Mouse (Mus musculus): ENCODE measurements around the gene Sh3bp5.
A peak's percentile ranks its signal among the peaks of the same experiment; 100 is the strongest.

Gene Sh3bp5

DNA sequence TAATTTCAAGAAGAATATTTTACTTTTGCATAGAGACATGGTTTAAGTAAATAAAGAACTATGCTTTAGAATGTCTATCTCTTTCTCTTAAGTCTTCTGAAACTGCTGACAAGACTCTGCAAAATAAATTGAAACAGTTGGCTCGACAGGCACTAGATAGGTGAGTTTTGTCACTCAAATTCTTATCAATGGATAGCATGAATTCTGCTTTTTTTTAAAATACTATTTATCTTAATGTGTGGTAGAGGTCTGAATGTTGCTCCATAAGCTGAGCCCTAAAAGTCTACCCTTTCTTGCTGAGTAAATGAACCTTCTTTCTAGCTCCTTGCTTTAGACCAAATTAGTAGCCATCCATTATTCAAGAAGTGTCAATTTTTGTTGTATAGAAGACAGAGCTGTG, 90.5 kb downstream of the Sh3bp5 start:
- DNase-seq (ENCODE audit: inconsistent ontology term), result no peak

GRCm38 (mm10) chr14:31343241-31343640, 92.6 kb downstream of the Sh3bp5 start:
- DNase-seq (ENCODE audit: inconsistent ontology term), result no peak

DNA sequence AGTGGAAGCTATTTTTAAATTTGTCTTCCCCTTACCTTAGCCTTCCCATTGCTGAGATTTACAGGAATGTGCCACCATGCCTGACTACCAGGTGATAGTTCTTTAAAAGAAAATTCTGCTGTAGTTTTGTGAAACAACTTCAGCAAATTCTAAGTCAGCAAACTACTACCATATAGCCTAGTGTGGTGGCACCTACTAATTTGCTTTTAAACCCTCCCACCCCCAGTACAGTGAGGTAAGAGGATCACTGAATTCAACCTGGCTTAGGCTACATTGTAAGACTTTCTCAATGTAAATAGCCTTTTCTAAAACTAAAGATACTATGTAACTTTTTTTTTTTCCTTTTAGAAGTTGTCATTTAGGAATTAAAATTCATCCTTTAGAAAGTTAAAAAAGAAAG, 97.9 kb downstream of the Sh3bp5 start:
- DNase-seq (ENCODE audit: inconsistent ontology term), result no peak

DNA sequence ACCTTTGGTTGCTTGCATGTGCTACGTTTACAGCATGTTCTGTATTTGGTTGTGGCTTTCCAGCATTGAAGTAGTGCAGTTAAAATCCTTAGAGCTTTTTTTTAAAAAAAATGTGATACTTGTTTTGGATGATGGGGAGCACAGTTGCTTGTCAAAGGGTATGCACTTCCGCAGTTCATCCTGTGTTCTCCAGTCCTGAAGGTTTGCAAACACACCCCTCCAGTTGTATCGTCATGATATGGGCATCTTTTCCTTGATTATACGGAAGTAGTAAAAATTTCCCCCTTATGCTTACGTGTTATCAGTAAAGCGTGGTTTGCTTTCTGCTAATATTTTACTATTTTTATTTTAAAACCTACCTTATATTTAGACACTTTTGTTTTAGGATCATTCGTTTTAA, 98.5 kb downstream of the Sh3bp5 start:
- no peak for DNase-seq (ENCODE audit: inconsistent ontology term)

DNA sequence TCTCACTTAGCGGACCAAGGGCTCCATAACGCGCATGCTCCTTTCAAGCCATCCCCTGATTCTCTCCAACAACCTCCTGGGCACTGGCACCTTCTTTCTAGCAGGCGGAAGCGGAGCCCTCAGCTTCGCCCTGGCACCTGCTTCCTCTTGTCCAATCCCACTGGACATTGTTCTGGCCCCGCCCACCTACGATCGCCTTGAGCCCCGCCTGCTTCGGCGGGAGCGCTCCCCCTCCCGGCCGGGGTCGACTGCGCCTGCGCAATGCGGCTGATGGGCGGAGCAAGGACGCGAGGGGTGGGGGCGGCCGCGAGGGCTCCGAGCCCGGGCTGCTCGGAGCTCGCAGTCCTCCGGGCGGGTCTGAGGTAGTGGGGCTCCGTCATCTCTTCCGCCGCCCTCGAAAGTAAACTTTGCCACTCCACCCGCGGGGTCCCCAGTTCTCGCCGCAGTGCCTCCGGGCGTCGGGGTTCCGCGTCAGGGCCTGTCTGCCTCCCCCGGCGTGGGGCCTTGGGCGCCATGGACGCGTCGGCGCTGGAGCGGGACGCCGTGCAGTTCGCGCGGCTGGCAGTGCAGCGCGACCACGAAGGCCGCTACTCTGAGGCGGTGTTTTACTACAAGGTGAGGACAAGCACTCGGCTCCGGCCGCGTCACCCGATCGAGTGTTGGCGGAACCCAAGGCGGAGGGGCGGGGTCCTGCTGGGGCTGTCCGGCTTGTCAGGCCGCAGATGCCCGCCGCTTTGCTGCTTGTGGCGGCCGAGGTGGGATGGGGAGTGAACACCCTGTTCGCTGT, 99.3 kb downstream of the Sh3bp5 start, which contains the start of gene Capn7:
TSS of gene Capn7 (plus strand) at position 270 of the 787 bp plus-strand sequence.
- peak; percentile 99 for DNase-seq (ENCODE audit: inconsistent ontology term)

DNA sequence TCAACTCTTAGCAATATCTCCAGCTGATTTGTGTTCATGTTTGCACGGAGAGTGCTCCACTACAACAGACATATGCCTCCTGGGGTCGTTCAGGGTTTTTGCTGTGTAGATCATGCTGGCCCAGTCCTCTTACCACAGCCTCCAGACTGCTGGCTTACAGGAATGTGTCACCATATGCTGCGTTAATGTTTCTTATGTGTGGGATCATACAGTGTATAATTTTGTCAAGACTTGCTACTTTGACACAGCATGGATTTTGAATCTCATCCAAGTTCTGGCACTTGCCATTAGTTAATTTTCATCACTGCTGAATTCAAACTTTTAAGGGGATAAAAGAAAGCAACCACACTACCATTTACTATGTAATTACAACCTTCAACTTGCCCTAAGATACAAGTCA, 100.1 kb downstream of the Sh3bp5 start:
- DNase-seq (ENCODE audit: inconsistent ontology term), result no peak

DNA sequence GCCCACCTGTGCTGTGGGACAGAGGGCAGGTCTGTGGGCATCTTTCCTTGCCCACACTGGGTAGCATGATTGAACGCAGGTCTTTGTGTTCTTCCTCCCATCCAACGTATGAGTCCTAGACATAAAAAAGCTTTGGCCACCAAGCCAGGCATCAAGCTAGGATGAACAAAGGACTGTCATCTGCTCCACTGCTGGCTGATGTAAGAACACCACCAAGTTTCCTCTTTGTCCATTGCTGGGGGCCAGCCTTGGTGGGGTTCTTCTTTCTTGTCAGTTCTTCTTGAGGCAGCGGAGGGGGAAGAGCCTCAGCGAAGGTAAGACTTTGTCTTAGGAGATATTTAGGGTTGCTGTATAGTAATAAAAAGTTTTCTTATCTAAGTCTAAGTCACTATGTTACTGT, 104.9 kb downstream of the Sh3bp5 start:
- no peak for DNase-seq (ENCODE audit: inconsistent ontology term)

DNA sequence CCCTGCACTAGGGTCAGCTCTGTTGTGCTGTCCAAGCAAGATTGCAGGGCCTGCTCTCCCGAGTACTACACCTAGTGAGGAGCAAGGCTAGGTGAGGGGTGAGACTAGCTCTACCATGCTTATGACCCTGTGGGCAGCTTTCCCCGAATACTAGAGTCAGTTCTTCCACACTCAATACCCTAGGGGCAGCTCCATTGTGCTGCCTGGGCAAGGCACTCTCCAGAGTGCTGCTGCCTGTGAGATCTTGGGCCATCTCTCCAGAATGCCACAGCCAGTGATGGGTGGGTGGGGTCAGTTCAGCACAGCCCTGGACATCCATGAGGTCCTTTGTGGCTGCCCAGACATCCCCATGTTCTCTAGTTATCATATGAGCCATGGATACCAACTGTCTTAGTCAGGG, 106.1 kb downstream of the Sh3bp5 start:
- no peak for DNase-seq (ENCODE audit: inconsistent ontology term)

DNA sequence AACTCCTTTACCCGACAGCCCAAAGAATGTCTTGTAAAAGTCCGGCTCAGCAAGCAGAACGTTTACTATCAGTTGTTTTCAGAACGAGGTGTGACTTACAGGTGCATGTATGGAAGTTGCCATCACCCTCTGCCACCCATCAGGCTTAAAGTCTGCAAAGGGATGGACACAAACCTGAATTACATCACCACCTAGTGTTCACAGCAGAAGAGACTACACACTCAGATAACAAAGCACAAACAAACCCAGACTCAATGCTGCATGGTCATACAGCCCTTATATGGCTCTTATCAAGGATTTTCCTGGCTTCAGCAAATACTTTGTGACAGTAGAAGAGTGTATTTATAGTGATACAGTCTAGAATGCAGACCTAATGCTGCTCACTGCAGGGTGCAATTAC, 108.2 kb downstream of the Sh3bp5 start:
- DNase-seq (ENCODE audit: inconsistent ontology term), result no peak

DNA sequence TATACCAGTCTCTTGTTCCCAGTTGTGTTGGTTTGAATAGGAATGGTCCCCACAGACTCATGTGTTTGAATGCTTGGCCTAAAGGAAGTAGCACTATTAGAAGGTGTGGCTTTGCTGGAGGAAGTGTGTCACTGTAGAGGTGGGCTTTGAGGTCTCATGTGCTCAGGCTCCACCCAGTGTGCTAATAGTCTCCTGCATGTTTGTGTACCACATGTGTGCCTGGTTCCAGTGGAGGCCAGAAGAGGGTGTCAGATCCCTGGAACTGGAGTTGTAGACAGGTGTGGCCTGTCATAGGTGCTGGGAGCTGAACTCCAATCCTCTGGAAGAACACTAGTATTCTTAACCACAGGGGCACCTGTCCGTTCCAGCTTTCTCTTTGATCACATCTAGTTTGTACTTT, 108.7 kb downstream of the Sh3bp5 start:
- no peak for DNase-seq (ENCODE audit: inconsistent ontology term)

DNA sequence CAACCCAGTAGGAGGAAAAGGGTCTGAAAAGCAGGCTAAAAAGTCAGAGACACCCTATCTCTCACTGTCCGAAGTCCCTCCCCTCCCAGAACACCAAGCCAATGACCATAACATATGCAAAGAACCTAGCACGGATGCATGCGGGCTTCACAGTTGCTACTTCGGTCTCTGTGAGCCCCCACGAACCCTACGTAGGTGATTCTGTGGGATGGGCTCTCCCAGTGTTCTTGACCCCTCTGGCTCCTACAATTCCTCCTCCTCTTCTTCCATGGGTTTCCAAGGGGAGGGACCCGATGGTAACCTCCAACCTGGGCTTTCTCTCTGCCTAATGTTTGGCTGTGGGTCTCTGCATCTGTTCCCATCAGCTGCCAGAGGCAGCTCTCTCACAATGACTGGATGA, 109.1 kb downstream of the Sh3bp5 start:
- DNase-seq (ENCODE audit: inconsistent ontology term), result no peak

- DNase-seq (ENCODE audit: inconsistent ontology term), result no peak
These were observed 110.3 kb downstream of the Sh3bp5 start for GRCm38 (mm10) chr14:31325551-31325950.

DNA sequence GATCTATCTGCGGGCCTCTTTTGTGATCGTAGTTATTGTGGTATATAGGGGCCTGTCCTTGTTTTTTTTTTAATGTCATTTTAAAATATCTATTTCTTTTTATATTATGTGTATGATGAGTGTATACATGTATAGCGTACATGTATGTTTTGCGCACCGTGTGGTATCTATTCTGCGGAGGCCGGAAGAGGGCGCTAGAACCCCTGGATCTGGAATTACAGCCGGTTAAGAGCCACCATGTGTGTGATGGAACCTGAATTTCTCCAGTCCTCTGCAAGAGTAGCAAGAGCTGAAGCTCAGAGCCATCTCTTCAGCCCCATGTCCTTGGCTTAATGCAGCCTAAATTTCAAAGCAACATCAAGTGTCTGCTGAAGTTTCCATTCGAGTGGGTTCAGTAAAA, 111.0 kb downstream of the Sh3bp5 start:
- no peak for DNase-seq (ENCODE audit: inconsistent ontology term)

GRCm38 (mm10) chr14:31323849-31324792, 111.8 kb downstream of the Sh3bp5 start, which contains the start of gene Dnah1:
Gene Dnah1, minus strand, starts transcription at chr14:31323896.
- peak; percentile 76 for DNase-seq (ENCODE audit: inconsistent ontology term)

DNA sequence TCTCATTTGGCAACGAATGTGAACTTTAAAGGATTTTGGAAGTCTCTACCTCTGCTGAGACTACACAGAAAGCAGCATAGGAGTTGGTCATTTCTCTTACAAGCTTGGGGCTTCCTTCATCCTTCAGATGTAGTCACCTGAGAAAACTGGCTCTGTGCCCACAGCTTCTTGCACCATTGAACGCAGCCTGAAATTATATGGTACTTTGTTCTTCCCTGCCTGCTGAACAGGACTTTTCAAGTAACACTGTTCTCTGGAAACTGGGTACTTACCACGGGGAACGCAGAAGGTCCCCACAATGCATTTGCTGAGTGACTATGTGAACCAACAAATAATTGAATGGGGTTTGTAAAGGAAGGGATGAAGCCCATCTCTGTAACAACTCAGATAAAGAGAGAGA, 112.7 kb downstream of the Sh3bp5 start:
- DNase-seq (ENCODE audit: inconsistent ontology term), result no peak

DNA sequence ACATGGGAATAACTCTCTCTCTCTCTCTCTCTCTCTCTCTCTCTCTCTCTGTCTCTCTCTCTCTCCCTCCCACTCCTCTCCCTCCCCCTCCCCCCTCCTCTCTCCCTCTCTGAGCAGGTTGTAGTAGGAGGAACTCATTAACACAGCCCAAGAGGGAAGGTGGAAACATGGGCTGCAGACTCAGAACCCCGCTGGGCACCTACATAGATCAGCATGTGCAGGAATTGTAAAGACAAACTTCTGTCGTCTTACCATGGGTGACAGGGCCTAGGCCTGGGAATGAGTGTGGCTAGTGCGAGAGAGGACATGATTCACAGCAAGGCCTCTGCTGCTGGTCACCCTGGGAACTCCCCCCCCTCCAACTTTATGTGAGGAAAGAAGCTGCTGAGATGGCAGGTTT, 113.7 kb downstream of the Sh3bp5 start:
- no peak for DNase-seq (ENCODE audit: inconsistent ontology term)

DNA sequence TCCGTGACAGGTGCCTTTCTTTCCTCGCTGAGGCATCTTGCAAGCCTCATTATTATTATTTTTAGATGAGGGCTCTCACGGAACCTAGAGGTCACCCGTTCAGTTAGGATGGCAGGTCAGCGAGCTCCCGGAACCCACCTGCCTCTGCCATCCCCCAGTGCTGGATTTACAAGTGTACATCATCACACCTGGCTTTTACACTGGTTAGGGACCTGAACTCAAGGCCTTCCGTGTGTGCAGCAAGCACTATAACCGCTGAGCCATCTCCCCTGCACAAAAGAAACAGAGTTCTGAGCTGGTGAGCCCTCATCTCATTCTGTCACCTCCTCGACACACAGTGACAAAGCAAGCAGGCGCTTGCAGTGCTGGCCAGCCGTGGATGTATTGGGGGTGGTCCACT, 114.7 kb downstream of the Sh3bp5 start:
- no peak for DNase-seq (ENCODE audit: inconsistent ontology term)

- DNase-seq (ENCODE audit: inconsistent ontology term), result no peak
These were observed 116.3 kb downstream of the Sh3bp5 start for GRCm38 (mm10) chr14:31319546-31319945.

- DNase-seq (ENCODE audit: inconsistent ontology term), result no peak
These were observed 118.1 kb downstream of the Sh3bp5 start for GRCm38 (mm10) chr14:31317754-31318153.

DNA sequence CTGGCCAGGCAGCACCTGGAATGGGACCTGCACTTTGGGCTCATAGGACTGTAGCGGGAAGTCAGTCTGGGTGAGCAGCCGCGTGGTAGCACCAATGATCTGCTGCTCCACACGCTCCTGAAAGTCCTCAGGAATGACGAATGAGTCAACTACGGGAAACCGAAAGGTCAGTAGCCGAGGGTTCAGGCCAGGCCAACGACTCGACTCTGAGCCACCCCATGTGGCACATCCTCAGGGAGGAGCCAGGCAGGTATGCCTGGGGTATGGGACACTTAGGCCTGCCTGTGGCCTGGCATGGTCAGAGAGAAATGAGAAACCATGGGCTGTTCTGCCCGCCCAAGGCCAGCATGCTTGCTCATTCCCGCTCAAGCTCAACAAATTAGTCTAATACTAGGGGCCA, 119.3 kb downstream of the Sh3bp5 start:
- DNase-seq (ENCODE audit: inconsistent ontology term), result no peak

DNA sequence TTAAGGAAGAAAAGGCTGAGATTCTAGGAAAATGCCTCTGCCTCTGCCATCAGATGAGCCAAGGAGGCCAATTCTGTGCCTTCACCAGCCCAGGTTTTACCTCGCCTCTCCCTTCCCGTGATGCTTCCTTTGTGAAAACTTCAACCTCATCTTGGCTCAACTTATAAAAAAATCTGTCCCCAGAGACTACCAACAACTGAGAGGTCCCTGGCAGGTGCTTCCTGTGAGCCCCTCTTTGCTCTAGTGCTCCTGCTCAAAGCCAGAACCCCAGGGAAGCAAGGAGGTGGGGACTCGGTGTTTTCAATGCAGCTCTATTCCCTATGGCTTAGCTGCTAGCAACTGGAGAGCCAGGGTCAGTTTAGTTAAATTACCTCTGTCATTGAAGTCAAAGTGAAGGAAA, 122.7 kb downstream of the Sh3bp5 start:
- DNase-seq (ENCODE audit: inconsistent ontology term), result no peak

Data from Muller cell, postnatal 12 days (primary cell).